Mouse (Mus musculus) lung, embryonic 16.5 days (tissue): ENCODE measurements around the gene Mrpl9. TPM values are rescaled to one million over a fixed set of nuclear protein-coding genes. Genes with fewer than 3 reads are reported as not detected.

Experiments
- ATAC-seq: fragments of 200-750 bp; cut with Nextera tagmentation; 2 replicates; pipeline ENCODE4 v1.8.0; 2017; ENCODE audit warnings: low read depth, mild to moderate bottlenecking, moderate library complexity
- H3K27ac ChIP-seq: fragments of 300-500 bp; sonication (generic); 2 replicates; pipeline ENCODE4 v1.5.1; 2014; ENCODE audit warnings: mild to moderate bottlenecking, control low read depth, low read length
- H3K27me3 ChIP-seq: fragments of 300-500 bp; sonication (generic); 2 replicates; pipeline ENCODE4 v1.6.1; 2014; ENCODE audit warnings: low read depth, low read length, mixed read lengths; ENCODE audit not compliant: control insufficient read depth, insufficient read depth
- H3K36me3 ChIP-seq: fragments of 300-500 bp; sonication (generic); 2 replicates; pipeline ENCODE4 v1.6.1; 2014; ENCODE audit warnings: low read length; ENCODE audit not compliant: control insufficient read depth, insufficient read depth
- H3K4me1 ChIP-seq: fragments of 300-500 bp; sonication (generic); replicated peaks from 2 replicates; pipeline ENCODE4 v1.6.1; 2014; ENCODE audit warnings: low read length, mixed read lengths; ENCODE audit not compliant: control insufficient read depth, insufficient read depth
- H3K4me2 ChIP-seq: fragments of 300-500 bp; sonication (generic); 2 replicates; pipeline ENCODE4 v1.6.1; 2014; ENCODE audit warnings: low read depth, low read length, control low read depth
- H3K4me3 ChIP-seq: fragments of 300-500 bp; sonication (generic); 2 replicates; pipeline ENCODE4 v1.5.1; 2014; ENCODE audit warnings: mild to moderate bottlenecking, low read length, control low read depth
- H3K9ac ChIP-seq: fragments of 300-500 bp; sonication (generic); 2 replicates; pipeline ENCODE4 v1.6.1; 2014; ENCODE audit warnings: low read length, control low read depth
- H3K9me3 ChIP-seq: fragments of 300-500 bp; sonication (generic); 2 replicates; pipeline ENCODE4 v1.6.1; 2016; ENCODE audit warnings: low read length; ENCODE audit not compliant: control insufficient read depth
- WGBS: fragments of 180-500 bp; shearing (Covaris S2); extraction: QIAGEN DNeasy Blood & Tissue Kit; methylation state at CpG from one replicate; pipeline ENCODE4 v1.1.7; 2014; 5-methylcytosine and 5-hydroxymethylcytosine counted together
- polyA plus RNA-seq: library from polyadenylated mRNA; unstranded; fragments of >200 nt; fragmentation: Nextera tagmentation; extraction: Ambion mirVana; gene quantifications from 2 replicates; pipeline ENCODE4 v1.2.1, GENCODE M21; 2015

Gene Mrpl9
- polyA plus RNA-seq, 1 experiment from 2014 or later = 58.8 TPM

DNA sequence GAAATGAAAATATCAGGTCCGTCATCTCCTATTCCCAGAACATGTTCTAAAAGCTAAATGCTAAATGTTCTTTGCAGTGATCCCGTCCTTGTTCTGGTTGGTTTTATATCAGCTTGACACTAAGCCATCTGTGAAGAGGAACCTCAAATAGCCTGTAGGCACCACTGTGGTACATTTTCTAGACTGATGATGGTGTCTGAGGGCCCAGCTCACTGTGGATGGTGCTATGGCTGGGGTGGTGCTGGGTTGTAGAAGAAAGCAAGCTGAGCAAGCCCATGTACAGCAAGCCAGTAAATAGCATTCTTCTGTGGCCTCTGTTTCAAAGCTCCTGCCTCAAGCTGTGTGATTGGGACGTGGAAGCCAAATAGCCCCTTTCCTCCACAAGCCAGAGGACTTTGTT lies 13.9 kb downstream of the Mrpl9 start:
- peaks cover 3% of the 10 kb centered on the region; the same call in 1 of the 2 replicates for H3K9me3 ChIP-seq
- no peak overlapping the region for H3K4me3 ChIP-seq
- peak overlapping the region; percentile 53; the same call in 1 of the 2 replicates for H3K4me2 ChIP-seq
- WGBS = 70% methylated on average over 3 of the region's 3 CpGs
- H3K4me1 ChIP-seq = 0 out of 2 replicates have a peak, but pooled peaks cover 2% of the 10 kb centered on the region
- ATAC-seq = no peak
- H3K27me3 ChIP-seq = no peaks in the 10 kb centered on the region
- no peak overlapping the region for H3K27ac ChIP-seq
- no peak overlapping the region for H3K9ac ChIP-seq
- no peaks in the 10 kb centered on the region for H3K36me3 ChIP-seq

GRCm38 (mm10) chr3:94459834-94460233 lies 16.7 kb downstream of the Mrpl9 start:
- Histone ChIP-seq H3K27me3 (no peaks in the 10 kb centered on the region), H3K4me3 (no peak overlapping the region), H3K9ac (no peak overlapping the region), H3K9me3 (peaks cover 3% of the 10 kb centered on the region; the same call in 1 of the 2 replicates), H3K4me2 (no peak overlapping the region), H3K4me1 (peaks cover 2% of the 10 kb centered on the region; the same call in 1 of the 2 replicates), H3K36me3 (no peaks in the 10 kb centered on the region), H3K27ac (no peak overlapping the region)
- no peak for ATAC-seq
- 82% methylated on average over 2 of the region's 2 CpGs for WGBS

DNA sequence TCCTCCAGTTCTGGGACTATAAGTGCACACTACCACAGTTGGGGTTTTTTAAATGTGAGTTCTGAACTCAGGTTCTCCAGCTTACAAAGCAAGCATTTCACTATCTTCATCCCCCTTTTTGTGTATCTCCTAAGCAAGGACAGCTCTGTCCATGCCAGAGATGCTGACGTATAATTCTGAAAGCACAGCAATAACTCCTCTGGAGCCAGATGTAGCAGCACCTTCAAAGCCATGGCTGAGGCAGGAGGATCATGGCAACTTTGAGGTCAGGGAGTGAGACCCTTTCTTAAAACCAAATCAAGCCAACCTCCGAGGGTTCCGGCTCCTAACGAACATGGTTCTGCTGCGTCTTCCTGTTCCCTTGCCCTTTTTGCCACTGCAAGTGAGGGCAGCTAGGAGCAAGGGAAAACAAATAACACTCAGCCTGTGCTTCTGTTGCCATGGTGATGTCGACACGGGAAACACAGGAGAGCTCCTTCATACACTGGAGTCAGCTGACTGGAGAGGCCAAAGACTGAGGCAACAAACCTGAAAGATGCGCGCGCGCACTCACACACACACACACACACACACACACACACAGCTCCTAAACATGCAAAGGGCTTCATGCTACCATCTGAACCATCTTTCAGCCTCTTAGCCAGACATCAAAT lies 20.9 kb downstream of the Mrpl9 start:
- H3K4me3 ChIP-seq = no peak overlapping the region
- ATAC-seq = 0 out of 2 replicates have a peak, but pooled peaks have one; percentile 41
- H3K9me3 ChIP-seq = no peaks in the 10 kb centered on the region; the same call in 1 of the 2 replicates
- no peaks in the 10 kb centered on the region for H3K27me3 ChIP-seq
- H3K4me1 ChIP-seq = no peaks in the 10 kb centered on the region; the same call in 1 of the 2 replicates
- no peak overlapping the region for H3K4me2 ChIP-seq
- WGBS = 49% methylated on average over 11 of the region's 11 CpGs
- no peaks in the 10 kb centered on the region for H3K36me3 ChIP-seq
- no peak overlapping the region for H3K27ac ChIP-seq
- no peak overlapping the region for H3K9ac ChIP-seq

DNA sequence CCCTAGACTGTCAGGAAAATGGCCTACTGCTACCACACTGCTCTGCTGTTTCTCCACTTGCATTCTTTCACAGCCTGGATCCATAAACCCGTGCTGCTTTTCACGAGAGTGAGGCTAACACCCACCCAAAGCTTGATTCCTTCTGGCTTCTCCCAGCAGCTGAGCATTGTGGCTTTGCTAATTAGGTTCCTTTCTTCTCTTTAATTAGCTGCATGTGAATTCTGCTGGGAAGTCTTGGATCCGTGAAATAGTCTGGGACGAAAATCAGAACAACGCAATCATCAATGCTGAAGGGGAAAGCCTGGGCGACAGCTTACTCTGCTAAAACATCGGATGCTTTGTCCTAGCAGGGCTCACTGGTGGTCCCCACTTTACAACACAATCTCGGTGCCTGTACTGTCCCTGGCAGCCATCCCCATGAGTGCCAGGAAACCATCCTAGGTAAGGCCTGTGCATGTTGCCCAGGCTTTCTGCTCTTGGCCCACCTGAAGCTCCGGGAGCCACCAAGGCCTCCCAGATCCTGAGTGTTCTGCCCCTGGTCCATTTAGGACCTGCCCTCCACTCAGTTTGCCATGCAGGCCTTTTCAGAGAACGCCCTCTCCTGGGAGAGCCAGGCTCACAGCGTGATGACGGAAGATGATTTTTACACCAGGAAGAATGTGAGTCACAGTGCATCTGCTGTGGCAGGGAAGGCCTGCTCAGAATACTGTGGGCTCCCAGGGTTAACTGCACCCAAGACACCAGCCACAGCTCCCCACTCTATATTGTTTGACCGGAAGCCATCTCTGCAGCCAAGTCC lies 22.7 kb downstream of the Mrpl9 start:
- H3K4me3 ChIP-seq = no peak overlapping the region
- H3K9me3 ChIP-seq = no peaks in the 10 kb centered on the region
- no peaks in the 10 kb centered on the region for H3K27me3 ChIP-seq
- no peak overlapping the region for H3K9ac ChIP-seq
- no peaks in the 10 kb centered on the region for H3K36me3 ChIP-seq
- no peak for ATAC-seq
- H3K4me2 ChIP-seq = no peak overlapping the region
- no peak overlapping the region for H3K27ac ChIP-seq
- WGBS = 77% methylated on average over 13 of the region's 13 CpGs
- H3K4me1 ChIP-seq = no peaks in the 10 kb centered on the region; the same call in 1 of the 2 replicates

GRCm38 (mm10) chr3:94468931-94469330 lies 25.8 kb downstream of the Mrpl9 start:
- H3K4me3 ChIP-seq = no peak overlapping the region
- H3K9me3 ChIP-seq = no peaks in the 10 kb centered on the region
- 44% methylated on average over 3 of the region's 3 CpGs for WGBS
- ATAC-seq = no peak
- H3K36me3 ChIP-seq = no peaks in the 10 kb centered on the region
- H3K4me2 ChIP-seq = no peak overlapping the region
- H3K27me3 ChIP-seq = no peaks in the 10 kb centered on the region
- no peak overlapping the region for H3K27ac ChIP-seq
- no peak overlapping the region for H3K9ac ChIP-seq
- no peaks in the 10 kb centered on the region; the same call in 1 of the 2 replicates for H3K4me1 ChIP-seq

- no peaks in the 10 kb centered on the region for H3K36me3 ChIP-seq
- peak overlapping the region; percentile 42 for H3K4me2 ChIP-seq
- H3K27me3 ChIP-seq = no peaks in the 10 kb centered on the region
- H3K4me3 ChIP-seq = peak overlapping the region; percentile 27
- peak; percentile 87 for ATAC-seq
- peak overlapping the region; percentile 43; the same call in 1 of the 2 replicates for H3K27ac ChIP-seq
- H3K4me1 ChIP-seq = no peaks in the 10 kb centered on the region; the same call in 1 of the 2 replicates
- no peak overlapping the region for H3K9ac ChIP-seq
- WGBS = 8% methylated on average over 28 of the region's 28 CpGs
- no peaks in the 10 kb centered on the region for H3K9me3 ChIP-seq
These were observed 29.5 kb downstream of the Mrpl9 start for GRCm38 (mm10) chr3:94472447-94473114.

DNA sequence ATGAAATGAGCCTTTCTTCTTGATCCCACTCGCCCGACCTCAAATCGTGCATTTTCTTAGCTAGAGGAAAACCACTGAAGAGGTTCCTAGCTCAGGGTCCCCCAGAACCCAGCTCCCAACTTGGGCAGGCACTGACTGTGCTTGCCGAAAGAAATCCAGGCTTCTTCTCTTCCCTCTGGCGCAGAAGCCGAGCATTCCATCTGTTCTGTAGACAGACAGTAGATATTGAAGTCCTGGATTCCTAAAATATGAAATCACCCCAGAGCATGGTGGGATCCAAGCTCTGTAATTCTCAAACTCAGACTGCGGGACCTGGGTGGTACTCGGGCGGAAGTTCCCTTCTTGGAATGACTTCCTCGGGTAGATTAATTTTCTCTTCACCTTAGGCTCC lies 30.0 kb downstream of the Mrpl9 start:
- H3K27ac ChIP-seq = peak overlapping the region; percentile 43; the same call in 1 of the 2 replicates
- H3K9ac ChIP-seq = no peak overlapping the region
- no peak for ATAC-seq
- no peaks in the 10 kb centered on the region; the same call in 1 of the 2 replicates for H3K4me1 ChIP-seq
- 42% methylated on average over 10 of the region's 10 CpGs for WGBS
- H3K9me3 ChIP-seq = no peaks in the 10 kb centered on the region
- no peaks in the 10 kb centered on the region for H3K36me3 ChIP-seq
- no peak overlapping the region for H3K4me3 ChIP-seq
- no peaks in the 10 kb centered on the region for H3K27me3 ChIP-seq
- peak overlapping the region; percentile 42; the same call in 1 of the 2 replicates for H3K4me2 ChIP-seq

DNA sequence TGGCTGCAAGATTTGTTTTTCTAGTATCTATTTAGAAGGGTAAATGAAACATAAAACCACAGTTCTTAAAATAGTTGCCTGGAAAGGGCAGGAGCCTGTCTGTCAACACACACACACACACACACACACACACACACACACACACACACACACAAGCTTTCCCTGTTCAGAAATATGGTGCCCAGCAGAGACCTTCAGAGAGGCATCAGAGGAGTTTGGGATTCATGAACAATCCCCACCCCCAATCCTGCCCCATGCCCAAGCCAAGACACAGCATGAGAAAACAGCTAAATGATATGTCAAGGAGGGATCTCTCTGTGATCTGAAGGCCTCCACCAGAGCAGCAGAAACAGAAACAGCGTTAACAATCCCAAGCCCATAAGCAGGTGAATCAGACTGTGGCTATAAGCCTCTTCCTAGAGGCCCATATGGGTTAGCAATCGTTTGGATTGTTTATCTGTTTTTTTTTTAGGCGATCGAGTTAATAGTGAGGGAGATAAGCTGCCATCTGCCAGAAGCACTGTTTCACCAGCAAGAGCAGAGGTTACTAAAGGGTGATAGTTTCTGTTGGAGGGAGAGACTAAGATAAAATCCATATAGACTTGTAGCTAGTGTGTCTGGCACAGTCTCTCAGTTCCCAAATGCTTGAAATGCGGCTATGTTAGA lies 30.6 kb downstream of the Mrpl9 start:
- Histone ChIP-seq H3K9me3 (no peaks in the 10 kb centered on the region), H3K9ac (no peak overlapping the region), H3K4me2 (no peak overlapping the region), H3K36me3 (no peaks in the 10 kb centered on the region), H3K27me3 (peaks cover under 1% of the 10 kb centered on the region; the same call in 1 of the 2 replicates), H3K27ac (no peak overlapping the region), H3K4me3 (no peak overlapping the region), H3K4me1 (no peaks in the 10 kb centered on the region; the same call in 1 of the 2 replicates)
- no peak for ATAC-seq
- WGBS = 42% methylated on average over 5 of the region's 5 CpGs
